Mouse (Mus musculus) erythroid progenitor cell, adult 5-6 weeks (primary cell): ENCODE results near the gene Lrrn3. TPM values are rescaled to one million over a fixed set of nuclear protein-coding genes. Genes with fewer than 3 reads are reported as not detected.

ENCODE experiments used
- ATAC-seq: replicated peaks from 2 replicates; pipeline ENCODE4 v1.8.0; 2016; ENCODE audit warnings: moderate number of reproducible peaks, mild to moderate bottlenecking, moderate TSS enrichment, inconsistent platforms; ENCODE audit not compliant: poor library complexity, low FRiP score, severe bottlenecking
- total RNA-seq, 2 experiments: library from RNA; stranded (forward) in 1 of 2; stranded (reverse) in 1 of 2; fragments of 150-400 nt in 1 of 2; fragments of 186-747, 209-891 nt in 1 of 2; gene quantifications; 2 replicates each; pipeline versions ENCODE4 v1.2.3 to v1.2.4; 2015 to 2017; ENCODE audit warnings: low replicate concordance in 2 of 2

Gene Lrrn3
- 0.36 TPM in 1 of 2 replicates, not detected in the other for total RNA-seq (2015; ENCODE audit: low replicate concordance)
- 0.30 and 0.51 TPM in 2 replicates for total RNA-seq (2017; ENCODE audit: low replicate concordance)

DNA sequence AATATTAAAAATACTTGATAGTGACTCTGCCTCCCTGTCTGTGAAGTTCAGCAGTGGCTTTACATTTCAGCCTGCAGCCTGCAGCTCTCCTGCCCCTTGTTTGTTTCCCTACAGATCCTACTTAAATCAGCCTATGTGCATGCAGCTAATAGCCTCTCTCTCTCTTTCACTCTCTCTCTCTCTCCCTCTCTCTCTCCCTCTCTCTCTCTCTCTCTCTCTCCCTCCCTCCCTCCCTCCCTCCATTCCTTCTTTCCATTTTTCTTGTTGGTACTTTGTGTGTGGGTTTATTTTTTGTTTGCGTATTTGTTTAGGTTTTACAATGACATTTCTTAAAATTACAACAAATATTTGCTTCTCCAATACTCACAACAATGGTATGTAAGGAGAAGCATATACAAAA lies at the start of gene Lrrn3:
Lrrn3 (minus strand) TSS at position 101 of the 400 bp plus-strand sequence.
- ATAC-seq: no peak

DNA sequence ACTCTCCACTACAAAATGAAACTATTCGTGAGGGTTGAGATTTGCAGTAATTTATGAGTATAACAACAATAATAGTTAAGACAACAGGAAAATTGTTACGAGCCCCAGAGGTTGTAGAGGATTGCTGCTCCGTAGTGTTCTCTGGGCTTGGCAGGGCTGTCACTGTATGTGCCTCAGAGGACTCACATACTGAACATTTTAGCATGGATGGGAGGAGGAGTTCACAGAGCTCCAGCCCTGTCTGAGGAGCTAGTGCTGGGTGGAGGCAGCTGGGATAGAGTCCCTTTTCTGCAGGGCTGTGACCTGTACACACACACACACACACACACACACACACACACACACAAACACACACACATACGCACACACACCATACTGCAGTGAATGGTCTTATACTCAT lies 42.2 kb upstream of the Lrrn3 start:
- ATAC-seq: no peak

DNA sequence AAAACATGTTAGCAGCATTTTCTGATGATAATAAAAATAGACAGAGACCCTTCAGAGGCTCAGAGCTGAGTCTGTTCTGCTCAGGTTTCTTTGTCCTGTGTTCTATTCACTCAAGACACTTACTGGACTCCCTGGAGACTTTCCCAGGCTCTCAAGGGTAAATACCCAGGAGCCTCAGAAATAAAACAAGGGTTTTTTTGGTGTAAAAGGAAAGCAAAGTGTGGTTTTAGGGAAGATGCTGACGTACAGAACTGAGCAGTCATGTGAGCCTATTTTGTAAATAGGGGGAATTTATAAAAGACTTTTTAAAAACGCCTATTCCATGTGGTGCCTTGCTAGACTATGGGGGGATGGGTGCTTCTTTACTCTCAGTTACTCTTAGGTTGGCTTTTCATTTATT lies 40.5 kb upstream of the Lrrn3 start:
- no peak for ATAC-seq

- ATAC-seq: no peak
Observed at GRCm38 (mm10) chr12:41521671-41522070, 35.4 kb upstream of the Lrrn3 start.

GRCm38 (mm10) chr12:41520326-41520725 lies 34.1 kb upstream of the Lrrn3 start:
- ATAC-seq: no peak

DNA sequence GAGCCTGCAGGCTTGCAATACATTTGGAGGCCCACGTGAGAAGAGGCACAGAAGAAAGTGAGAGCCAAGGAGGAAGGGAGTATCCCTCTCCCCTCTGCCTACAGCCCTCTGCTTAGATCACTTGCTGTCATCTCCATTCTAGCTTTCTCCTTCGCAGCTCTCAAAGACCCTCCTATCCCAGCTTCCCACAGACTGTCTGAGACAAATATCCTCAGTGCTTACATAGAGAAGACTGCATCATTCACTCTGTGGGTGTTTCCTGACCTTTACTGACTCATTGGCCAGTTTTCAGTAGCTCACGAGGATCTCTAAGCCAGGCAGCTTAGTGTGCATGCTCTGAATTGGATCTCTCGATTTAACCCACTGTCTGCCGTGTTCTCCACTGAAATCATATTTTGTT lies 32.7 kb upstream of the Lrrn3 start:
- no peak for ATAC-seq

DNA sequence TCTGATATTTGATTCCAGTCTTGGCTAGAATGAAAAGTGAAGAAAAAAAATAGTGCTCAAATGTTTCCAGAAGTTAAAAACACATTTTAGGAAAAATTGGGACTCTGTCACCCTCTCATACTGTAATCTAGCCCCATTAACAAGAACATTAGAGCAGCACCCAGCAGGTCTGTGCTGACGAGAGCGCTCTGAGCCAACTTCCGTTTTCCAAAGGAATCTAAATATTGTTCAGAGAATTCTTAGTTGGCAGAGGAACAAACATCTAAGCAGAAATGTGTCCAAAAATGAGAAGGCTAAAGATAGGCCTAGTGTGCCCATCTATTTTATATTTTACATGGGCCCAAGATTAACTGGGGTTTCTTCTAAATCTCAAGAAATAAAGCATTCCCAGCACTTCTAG lies 24.4 kb upstream of the Lrrn3 start:
- ATAC-seq: no peak

- ATAC-seq: no peak
Observed at GRCm38 (mm10) chr12:41508610-41509009, 22.4 kb upstream of the Lrrn3 start.

DNA sequence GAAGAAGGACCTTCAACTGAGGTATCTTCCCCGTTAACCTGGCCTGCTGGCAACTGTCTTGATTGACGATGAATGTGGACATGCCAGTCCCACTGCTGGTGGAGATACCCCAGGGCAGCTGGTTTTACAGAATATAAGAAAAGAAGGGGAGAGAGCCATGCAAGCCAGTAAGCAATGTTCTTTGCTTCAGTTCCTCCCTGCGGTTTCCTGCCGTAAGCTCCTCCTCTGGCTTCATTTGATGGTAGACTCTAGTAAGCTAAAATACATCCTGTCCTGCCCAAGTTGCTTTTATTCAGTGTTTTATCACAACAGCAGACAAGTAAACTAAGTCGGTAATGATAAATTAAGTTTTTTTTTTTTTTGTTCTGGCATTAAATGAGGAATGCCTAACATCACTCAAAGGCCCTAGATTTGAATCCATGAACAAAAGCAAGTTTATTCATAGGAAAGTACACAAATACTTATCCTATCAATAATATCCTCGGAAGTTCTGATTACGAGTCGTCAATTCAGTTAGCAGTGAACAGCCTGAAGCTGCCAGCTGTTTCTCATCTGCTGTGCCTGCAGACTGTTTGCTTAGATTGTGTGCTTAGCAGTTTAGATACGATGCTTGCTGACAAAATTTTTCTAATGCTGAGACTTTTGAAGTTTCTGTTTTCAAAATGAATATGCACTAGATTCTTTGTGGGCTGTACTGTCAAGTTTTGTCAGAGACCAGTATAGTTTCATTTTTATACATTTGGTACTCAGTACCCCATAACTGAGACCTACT lies 14.0 kb upstream of the Lrrn3 start:
- ATAC-seq: no peak

DNA sequence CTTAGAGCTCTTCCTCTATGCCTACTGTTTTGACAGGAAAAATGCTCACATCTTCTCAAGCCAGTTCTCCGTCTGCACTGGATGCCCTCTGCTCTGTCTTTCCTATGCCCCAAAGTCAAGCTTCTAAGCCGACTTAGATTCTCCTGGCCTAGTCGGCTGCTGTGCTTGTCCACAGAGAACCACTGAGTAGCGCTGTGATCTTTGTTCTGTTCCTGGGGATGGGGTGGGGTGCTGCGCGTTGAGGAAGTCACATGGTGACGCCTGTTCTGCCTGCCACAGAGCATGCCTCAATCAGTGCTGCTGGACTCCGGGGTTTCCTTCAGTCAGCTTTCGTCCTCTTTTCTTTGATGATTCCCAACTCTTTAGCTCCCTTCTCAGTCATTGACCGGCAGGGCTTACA lies 8.4 kb upstream of the Lrrn3 start:
- ATAC-seq: no peak

- no peak for ATAC-seq
Observed at GRCm38 (mm10) chr12:41487005-41487404, 774 bp upstream of the Lrrn3 start.

DNA sequence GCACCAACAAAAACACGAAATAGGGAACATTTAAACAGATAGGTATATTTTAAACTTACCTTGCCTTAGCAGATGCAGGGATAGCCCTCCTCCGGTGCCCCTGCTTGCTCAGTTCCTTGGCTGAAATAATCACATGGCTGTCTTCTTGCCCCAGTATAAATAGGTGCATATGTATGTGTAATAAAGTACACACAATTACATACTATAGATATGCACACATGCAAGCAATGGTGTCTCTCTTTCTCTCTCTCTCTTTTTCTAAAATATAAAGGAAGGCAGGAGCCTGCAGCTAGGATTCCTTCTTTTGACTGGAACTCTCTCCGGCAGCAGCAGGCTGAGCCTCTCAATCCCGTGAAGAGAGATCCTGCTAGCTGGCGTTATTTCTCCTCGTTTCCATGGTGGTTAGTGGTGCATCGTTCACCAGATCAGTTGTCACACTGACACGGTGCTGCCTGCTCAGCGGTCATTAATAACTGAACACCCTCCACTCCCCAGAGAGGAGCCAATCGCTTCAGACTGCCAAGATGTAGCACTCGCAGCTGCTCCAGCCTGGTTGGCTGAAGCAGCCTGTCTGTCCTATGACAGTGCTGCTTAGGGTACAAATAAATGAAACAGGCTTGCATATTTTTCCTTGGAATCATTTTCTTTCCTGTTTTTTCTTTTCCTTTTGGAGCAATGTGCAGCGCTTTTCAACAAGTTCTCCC lies 567 bp downstream of the Lrrn3 start:
- ATAC-seq: no peak

DNA sequence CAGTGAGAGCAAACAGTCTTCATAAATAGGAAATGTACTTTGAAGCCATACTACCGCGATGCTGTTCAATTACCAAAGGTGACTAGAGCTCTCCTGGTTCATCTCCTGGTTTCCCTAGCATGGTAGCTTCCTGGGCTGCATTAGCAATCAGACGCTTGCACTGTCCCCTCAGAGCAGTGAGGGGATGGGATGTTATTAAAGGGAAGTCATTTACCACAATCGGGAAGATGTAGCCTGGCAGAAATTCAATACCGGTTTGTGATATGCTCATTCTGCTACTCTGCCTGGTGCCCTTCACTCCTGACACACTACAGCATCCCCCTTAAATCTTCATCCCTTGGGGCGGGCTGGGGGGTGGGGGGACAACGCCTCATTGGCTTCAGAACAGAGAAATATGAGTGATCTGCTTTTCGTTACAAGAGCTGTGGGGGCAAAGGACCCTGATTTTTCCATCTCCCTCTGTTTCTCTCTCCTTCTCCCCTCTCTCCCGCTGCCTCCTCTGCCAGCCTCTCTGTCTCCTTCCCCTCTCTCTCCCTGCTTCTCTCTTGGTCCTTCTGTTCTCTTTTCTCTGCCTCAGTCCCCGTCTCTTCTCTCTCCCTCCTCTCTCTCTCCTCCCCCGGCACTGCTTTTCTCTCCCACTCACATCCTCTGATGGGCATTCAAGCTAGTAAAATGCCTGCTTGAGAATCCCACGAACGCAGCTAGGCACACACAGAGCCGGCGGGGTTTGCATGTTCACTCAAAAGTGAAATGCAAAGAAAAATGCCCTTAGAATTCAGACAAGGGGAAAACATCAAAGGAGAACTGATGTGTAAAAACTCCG lies 1.3 kb downstream of the Lrrn3 start:
- no peak for ATAC-seq

DNA sequence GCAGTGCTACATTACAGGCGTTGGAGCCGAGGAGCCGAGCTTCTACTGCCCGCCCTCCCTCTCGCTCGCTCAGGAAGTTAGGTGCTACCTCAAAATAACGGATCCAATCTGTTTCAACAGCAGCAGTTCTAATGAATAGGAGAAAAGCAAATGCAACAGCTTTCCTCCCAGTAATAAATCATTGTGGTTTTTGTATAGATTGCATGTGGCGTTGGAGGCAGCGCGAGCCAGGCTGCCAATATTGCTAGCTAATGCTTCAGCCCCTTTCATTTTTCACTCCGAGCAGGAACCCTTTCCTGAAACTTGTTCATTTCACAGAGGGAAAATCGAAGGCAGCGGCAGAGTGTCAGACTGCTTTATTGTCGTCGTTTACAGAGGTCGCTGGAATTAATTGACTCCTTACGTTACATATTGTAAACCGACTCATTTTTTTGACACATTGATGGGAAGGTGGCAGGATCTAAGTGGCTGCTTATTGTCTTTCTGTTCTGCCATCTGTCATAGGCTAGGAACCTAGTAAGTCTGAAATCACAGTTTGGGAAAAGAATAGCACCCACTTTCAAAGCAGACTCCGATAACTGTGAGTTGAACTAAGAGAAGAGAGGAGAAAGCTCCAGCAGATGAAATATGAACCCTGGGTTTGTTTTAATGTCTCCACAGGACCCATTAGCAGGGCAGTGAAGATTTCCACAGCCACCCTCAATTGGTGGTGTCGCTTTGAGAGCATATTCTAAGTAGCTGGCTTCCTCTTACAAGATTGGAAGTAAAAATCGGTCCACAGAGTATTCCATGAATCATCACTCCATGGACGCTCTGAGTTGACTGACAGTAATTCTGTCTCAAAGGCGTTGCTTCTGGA lies 2.4 kb downstream of the Lrrn3 start:
- ATAC-seq: no peak

GRCm38 (mm10) chr12:41483091-41483592 lies 3.1 kb downstream of the Lrrn3 start:
- ATAC-seq: no peak

DNA sequence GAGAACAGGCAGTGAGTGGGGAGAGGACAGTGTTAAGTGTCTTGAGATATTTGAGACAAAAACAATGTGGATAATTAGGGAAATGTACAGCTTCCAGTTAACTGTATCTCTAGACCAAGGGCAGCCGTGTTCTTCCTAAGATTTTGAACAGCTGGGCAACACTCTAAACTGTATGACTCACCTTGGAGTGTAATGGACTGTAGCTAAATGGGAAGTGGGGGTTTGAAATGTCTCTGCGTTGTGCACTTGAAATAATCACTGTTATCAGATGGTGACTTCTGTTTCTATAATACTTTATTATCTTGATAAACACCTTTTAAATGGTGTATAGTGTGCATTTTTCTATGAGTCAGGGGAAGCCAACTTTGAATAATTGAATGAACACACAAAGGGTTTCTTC lies 4.7 kb downstream of the Lrrn3 start:
- no peak for ATAC-seq

DNA sequence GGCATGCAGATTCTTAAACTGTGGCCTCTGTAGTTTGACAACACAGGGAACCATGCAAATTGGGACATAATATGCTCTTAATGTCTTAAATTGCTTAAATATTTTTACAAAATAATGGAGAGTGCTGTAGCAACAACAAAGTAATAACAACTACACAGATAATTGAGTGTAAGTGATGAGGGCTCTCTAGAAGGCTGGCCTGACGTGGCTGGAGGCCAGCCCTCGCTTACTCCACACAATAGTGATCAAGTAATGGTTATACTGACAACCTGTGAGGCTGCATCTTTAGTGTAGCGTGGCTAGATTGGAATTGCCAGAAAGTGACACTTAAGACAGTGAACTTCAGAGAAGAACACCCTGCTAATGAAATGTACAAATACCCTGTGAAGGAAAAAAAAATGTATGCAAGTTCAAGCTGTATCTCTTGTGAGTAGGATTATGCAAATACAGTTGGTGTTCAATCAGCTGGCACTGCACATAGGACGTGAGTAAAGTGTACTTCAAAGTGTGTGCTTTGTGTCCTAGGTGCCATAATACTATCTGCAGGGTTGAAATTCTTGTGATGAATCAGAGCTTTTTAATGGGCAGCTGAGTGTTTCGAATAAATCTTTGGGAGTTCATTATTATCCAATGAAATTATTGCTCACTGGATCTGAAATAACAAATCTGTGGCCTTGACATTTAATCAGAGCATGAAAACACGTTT lies 17.0 kb downstream of the Lrrn3 start:
- no peak for ATAC-seq

- ATAC-seq: no peak
Observed at GRCm38 (mm10) chr12:41468374-41468991, 17.7 kb downstream of the Lrrn3 start.
